Mouse (Mus musculus) lung, postnatal 0 days (tissue): ENCODE measurements around the gene Dmpk. TPM values are rescaled to one million over a fixed set of nuclear protein-coding genes. Genes with fewer than 3 reads are reported as not detected.

Experiments
- ATAC-seq: fragments of 200-750 bp; cut with Nextera tagmentation; 2 replicates; pipeline ENCODE4 v1.8.0; 2017; ENCODE audit warnings: moderate library complexity
- DNase-seq: peaks from one replicate; pipeline ENCODE4 v3.0.0-alpha.2; 2016; ENCODE audit warnings: low spot score
- H3K27ac ChIP-seq: fragments of 300-500 bp; sonication (generic); 2 replicates; pipeline ENCODE4 v1.5.1; 2014; ENCODE audit warnings: antibody characterized with exemption, mild to moderate bottlenecking, low read length, mixed read lengths
- H3K27me3 ChIP-seq: fragments of 300-500 bp; sonication (generic); replicated peaks from 2 replicates; pipeline ENCODE4 v1.6.1; 2014; ENCODE audit warnings: low read length, mixed read lengths; ENCODE audit not compliant: insufficient read depth
- H3K36me3 ChIP-seq: fragments of 300-500 bp; sonication (generic); 2 replicates; pipeline ENCODE4 v1.6.1; 2014; ENCODE audit warnings: low read length, mixed read lengths; ENCODE audit not compliant: insufficient read depth
- H3K4me1 ChIP-seq: fragments of 300-500 bp; sonication (generic); 2 replicates; pipeline ENCODE4 v1.6.1; 2014; ENCODE audit warnings: antibody characterized with exemption, low read depth, low read length, mixed read lengths; ENCODE audit not compliant: insufficient read depth
- H3K4me2 ChIP-seq: fragments of 300-500 bp; sonication (generic); replicated peaks from 2 replicates; pipeline ENCODE4 v1.6.1; 2014; ENCODE audit warnings: low read depth, mild to moderate bottlenecking, low read length, moderate library complexity, mixed read lengths
- H3K4me3 ChIP-seq: fragments of 300-500 bp; sonication (generic); 2 replicates; pipeline ENCODE4 v1.5.1; 2014; ENCODE audit warnings: low read depth, low read length
- H3K9ac ChIP-seq: fragments of 300-500 bp; sonication (generic); replicated peaks from 2 replicates; pipeline ENCODE4 v1.6.1; 2014; ENCODE audit warnings: low read depth, mild to moderate bottlenecking
- H3K9me3 ChIP-seq: fragments of 300-500 bp; sonication (generic); 2 replicates; pipeline ENCODE4 v1.6.1; 2016; ENCODE audit warnings: low read length, mixed read lengths
- CTCF ChIP-seq: IDR thresholded peaks from 2 replicates; pipeline ENCODE4 v1.5.1; 2016; ENCODE audit warnings: antibody characterized with exemption, mild to moderate bottlenecking
- EP300 ChIP-seq: IDR thresholded peaks from 2 replicates; pipeline ENCODE4 v1.6.1; 2016; ENCODE audit warnings: antibody characterized with exemption, mild to moderate bottlenecking, control low read depth
- WGBS: fragments of 180-500 bp; shearing (Covaris S2); extraction: QIAGEN DNeasy Blood & Tissue Kit; methylation state at CpG from one replicate; pipeline ENCODE4 v1.1.7; 2014; 5-methylcytosine and 5-hydroxymethylcytosine counted together
- polyA plus RNA-seq: library from polyadenylated mRNA; unstranded; fragments of >200 nt; fragmentation: Nextera tagmentation; extraction: Ambion mirVana; gene quantifications from 2 replicates; pipeline ENCODE4 v1.2.1, GENCODE M21; 2015

The Dmpk gene
- polyA plus RNA-seq, 1 experiment from 2014 or later, result 11.5 TPM

GRCm38 (mm10) chr7:19127744-19128143 is 44.1 kb downstream of the Dmpk start:
- Histone ChIP-seq H3K27ac (no peak overlapping the region), H3K4me1 (peaks cover 5% of the 10 kb centered on the region; the same call in 1 of the 2 replicates), H3K9ac (no peak overlapping the region), H3K4me2 (no peak overlapping the region), H3K27me3 (no peaks in the 10 kb centered on the region), H3K4me3 (no peak overlapping the region), H3K36me3 (no peaks in the 10 kb centered on the region), H3K9me3 (no peaks in the 10 kb centered on the region)
- ATAC-seq, result no peak
- WGBS, result 82% methylated on average over 5 of the region's 5 CpGs
- TF ChIP-seq CTCF, result no peak
- no peak for TF ChIP-seq EP300
- no peak for DNase-seq

DNA sequence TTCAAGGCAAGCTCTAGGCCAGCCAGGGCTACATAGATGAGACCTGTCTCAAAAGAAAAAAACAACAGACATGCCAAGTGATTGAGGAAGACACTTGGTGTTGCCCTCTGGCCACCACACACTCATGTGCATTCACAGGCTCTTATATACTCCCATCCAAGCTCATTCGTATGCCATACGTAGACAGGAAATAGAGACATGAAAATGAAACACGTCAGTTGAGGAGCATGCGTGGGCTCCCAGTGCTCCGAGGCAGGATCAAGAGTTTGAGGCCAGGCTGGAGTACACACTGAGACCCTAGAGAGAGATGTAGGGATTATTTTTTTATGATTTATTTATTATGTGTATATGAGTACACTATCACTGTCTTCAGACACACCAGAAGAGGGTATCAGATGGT is 45.7 kb downstream of the Dmpk start:
- no peaks in the 10 kb centered on the region for H3K36me3 ChIP-seq
- no peaks in the 10 kb centered on the region for H3K27me3 ChIP-seq
- ATAC-seq (no peak), DNase-seq (no peak)
- no peak overlapping the region for H3K27ac ChIP-seq
- no peak overlapping the region for H3K4me3 ChIP-seq
- no peaks in the 10 kb centered on the region for H3K9me3 ChIP-seq
- TF ChIP-seq EP300 (no peak), CTCF (no peak)
- 85% methylated on average over 5 of the region's 5 CpGs for WGBS
- H3K4me1 ChIP-seq, result peaks cover 5% of the 10 kb centered on the region; the same call in 1 of the 2 replicates
- H3K9ac ChIP-seq, result no peak overlapping the region
- H3K4me2 ChIP-seq, result no peak overlapping the region

- peak overlapping the region; percentile 67 for H3K4me2 ChIP-seq
- H3K36me3 ChIP-seq, result no peaks in the 10 kb centered on the region
- H3K9me3 ChIP-seq, result no peaks in the 10 kb centered on the region
- DNase-seq, result no peak
- H3K4me1 ChIP-seq, result peaks cover 5% of the 10 kb centered on the region; the same call in 1 of the 2 replicates
- no peaks in the 10 kb centered on the region for H3K27me3 ChIP-seq
- peak overlapping the region; percentile 74 for H3K27ac ChIP-seq
- peak overlapping the region; percentile 23; the same call in 1 of the 2 replicates for H3K4me3 ChIP-seq
- 23% methylated on average over 4 of the region's 4 CpGs for WGBS
- ATAC-seq, result no peak
- no peak for TF ChIP-seq EP300
- TF ChIP-seq CTCF, result peak; percentile 49
- no peak overlapping the region for H3K9ac ChIP-seq
These were observed 47.0 kb downstream of the Dmpk start for GRCm38 (mm10) chr7:19130657-19131056.

DNA sequence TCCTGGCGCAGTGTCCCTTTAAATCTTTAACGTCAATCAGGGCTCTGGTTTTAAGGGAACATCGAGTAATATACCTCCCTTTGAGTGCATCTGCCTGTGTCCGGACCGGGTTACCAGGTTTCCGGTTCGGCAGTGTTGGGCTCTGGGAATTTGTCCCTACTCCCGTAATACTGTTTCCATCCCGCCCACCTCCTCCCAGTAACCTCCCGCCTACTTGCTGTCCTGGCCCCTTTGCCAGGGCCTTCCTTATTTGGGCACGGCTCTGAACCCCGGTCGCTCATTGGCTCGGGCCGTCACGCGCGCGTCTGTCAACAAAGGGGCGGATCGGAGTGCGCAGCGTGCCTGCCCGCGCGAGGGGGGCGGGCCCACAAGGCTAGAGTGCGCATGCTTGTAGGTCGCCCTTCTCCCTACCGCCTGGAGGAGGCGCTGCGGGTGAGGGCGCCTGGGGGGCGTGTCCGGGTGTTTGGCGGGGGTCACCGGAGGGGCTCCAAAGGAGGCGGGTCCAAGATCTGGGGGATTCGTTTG is 47.7 kb downstream of the Dmpk start:
- ATAC-seq (peak; percentile 99), DNase-seq (peak; percentile 100)
- Histone ChIP-seq H3K9ac (peak overlapping the region; percentile 26; the same call in 1 of the 2 replicates), H3K36me3 (peaks cover 3% of the 10 kb centered on the region; the same call in 1 of the 2 replicates), H3K27me3 (no peaks in the 10 kb centered on the region), H3K9me3 (no peaks in the 10 kb centered on the region), H3K4me3 (peak overlapping the region; percentile 41), H3K4me1 (peaks cover 5% of the 10 kb centered on the region; the same call in 1 of the 2 replicates), H3K27ac (peak overlapping the region; percentile 74), H3K4me2 (peak overlapping the region; percentile 67)
- WGBS, result 0% methylated on average over 39 of the region's 39 CpGs
- peak; percentile 71 for TF ChIP-seq EP300
- TF ChIP-seq CTCF, result peak; percentile 94

- Histone ChIP-seq H3K27ac (no peak overlapping the region), H3K4me2 (no peak overlapping the region), H3K4me3 (no peak overlapping the region), H3K36me3 (peaks cover 13% of the 10 kb centered on the region; the same call in 1 of the 2 replicates), H3K27me3 (no peaks in the 10 kb centered on the region), H3K4me1 (peaks cover 5% of the 10 kb centered on the region; the same call in 1 of the 2 replicates), H3K9me3 (no peaks in the 10 kb centered on the region), H3K9ac (no peak overlapping the region)
- DNase-seq, result no peak
- no peak for ATAC-seq
- 93% methylated on average over 13 of the region's 13 CpGs for whole genome bisulfite sequencing
- TF ChIP-seq CTCF (no peak), EP300 (no peak)
These were observed 52.5 kb downstream of the Dmpk start for GRCm38 (mm10) chr7:19136168-19136567.

DNA sequence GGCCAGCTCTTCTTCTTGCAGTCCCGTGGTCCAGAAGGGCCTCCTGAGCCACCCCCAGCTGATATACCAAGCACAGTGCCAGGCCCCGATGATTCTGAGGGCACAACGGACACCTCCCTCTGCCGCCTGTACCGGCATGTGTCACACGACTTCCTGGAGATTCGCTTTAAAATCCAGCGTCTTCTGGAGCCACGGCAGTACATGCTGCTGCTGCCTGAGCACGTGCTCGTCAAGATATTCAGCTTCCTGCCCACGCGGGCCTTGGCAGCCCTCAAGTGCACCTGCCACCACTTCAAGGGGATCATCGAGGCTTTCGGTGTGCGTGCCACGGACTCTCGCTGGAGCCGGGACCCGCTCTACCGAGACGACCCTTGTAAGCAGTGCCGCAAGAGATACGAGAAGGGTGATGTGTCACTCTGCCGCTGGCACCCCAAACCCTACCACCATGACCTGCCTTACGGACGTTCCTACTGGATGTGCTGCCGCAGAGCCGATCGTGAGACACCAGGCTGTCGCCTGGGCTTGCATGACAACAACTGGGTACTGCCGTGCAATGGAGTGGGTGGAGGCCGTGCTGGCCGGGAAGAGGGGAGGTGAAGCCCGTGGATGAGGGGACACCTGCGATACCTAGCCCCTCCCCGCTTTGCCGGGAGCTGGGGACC is 53.2 kb downstream of the Dmpk start:
- ATAC-seq (no peak), DNase-seq (no peak)
- H3K4me2 ChIP-seq, result no peak overlapping the region
- peaks cover 4% of the 10 kb centered on the region; the same call in 1 of the 2 replicates for H3K4me1 ChIP-seq
- WGBS, result 88% methylated on average over 38 of the region's 38 CpGs
- no peak overlapping the region for H3K27ac ChIP-seq
- H3K27me3 ChIP-seq, result no peaks in the 10 kb centered on the region
- peaks cover 13% of the 10 kb centered on the region; the same call in 1 of the 2 replicates for H3K36me3 ChIP-seq
- TF ChIP-seq CTCF, result no peak
- TF ChIP-seq EP300, result no peak
- H3K9me3 ChIP-seq, result no peaks in the 10 kb centered on the region
- H3K9ac ChIP-seq, result no peak overlapping the region
- no peak overlapping the region for H3K4me3 ChIP-seq
